Mouse (Mus musculus): ENCODE data around the gene Pou3f1. TPM values are rescaled to one million over a fixed set of nuclear protein-coding genes. Genes with fewer than 3 reads are reported as not detected.

Gene Pou3f1
- polyA plus RNA-seq, 1 experiment, result 12.8 TPM

GRCm38 (mm10) chr4:124664604-124665003, 8.0 kb downstream of the Pou3f1 start:
- TF ChIP-seq POLR2A (IDR thresholded peaks at IDR 0.05; ENCODE audit: insufficient read depth, low read length) (no peak), EP300 (IDR thresholded peaks at IDR 0.05; ENCODE audit: insufficient read depth, low read depth, low read length) (no peak), CTCF (IDR thresholded peaks at IDR 0.05; ENCODE audit: low read depth, low read length) (no peak)
- Histone ChIP-seq H3K27ac (ENCODE audit: insufficient read depth, low read length) (no peak overlapping the region), H3K27me3 (ENCODE audit: control insufficient read depth, insufficient read depth, low read length, poor library complexity, severe bottlenecking) (peaks cover 2% of the 10 kb centered on the region), H3K4me1 (ENCODE audit: control insufficient read depth, insufficient read depth, low read length) (no peaks in the 10 kb centered on the region), H3K9ac (ENCODE audit: low read depth, poor library complexity, severe bottlenecking) (no peak overlapping the region), H3K9me3 (replicated peaks; ENCODE audit: control insufficient read depth, insufficient read depth, low read length, poor library complexity, severe bottlenecking) (no peaks in the 10 kb centered on the region), H3K36me3 (ENCODE audit: control insufficient read depth, insufficient read depth, low read length, poor library complexity, severe bottlenecking) (0 out of 2 replicates have a peak, but pooled peaks cover 3% of the 10 kb centered on the region), H3K4me3 (ENCODE audit: low read depth, low read length) (no peak overlapping the region)

- no peak for TF ChIP-seq EP300 (IDR thresholded peaks at IDR 0.05; ENCODE audit: insufficient read depth, low read depth, low read length)
- TF ChIP-seq POLR2A (IDR thresholded peaks at IDR 0.05; ENCODE audit: insufficient read depth, low read length), result no peak
- no peak for TF ChIP-seq CTCF (IDR thresholded peaks at IDR 0.05; ENCODE audit: low read depth, low read length)
- no peak overlapping the region for H3K27ac ChIP-seq (ENCODE audit: insufficient read depth, low read length)
Observed at GRCm38 (mm10) chr4:124667476-124668033, 10.9 kb downstream of the Pou3f1 start.

GRCm38 (mm10) chr4:124668078-124668477, 11.5 kb downstream of the Pou3f1 start:
- TF ChIP-seq POLR2A (IDR thresholded peaks at IDR 0.05; ENCODE audit: insufficient read depth, low read length) (no peak), EP300 (IDR thresholded peaks at IDR 0.05; ENCODE audit: insufficient read depth, low read depth, low read length) (no peak), CTCF (IDR thresholded peaks at IDR 0.05; ENCODE audit: low read depth, low read length) (no peak)
- no peak overlapping the region for H3K9ac ChIP-seq (ENCODE audit: low read depth, poor library complexity, severe bottlenecking)
- H3K27ac ChIP-seq (ENCODE audit: insufficient read depth, low read length), result no peak overlapping the region
- no peaks in the 10 kb centered on the region for H3K36me3 ChIP-seq (ENCODE audit: control insufficient read depth, insufficient read depth, low read length, poor library complexity, severe bottlenecking)
- no peaks in the 10 kb centered on the region for H3K9me3 ChIP-seq (replicated peaks; ENCODE audit: control insufficient read depth, insufficient read depth, low read length, poor library complexity, severe bottlenecking)
- no peak overlapping the region for H3K4me3 ChIP-seq (ENCODE audit: low read depth, low read length)
- H3K4me1 ChIP-seq (ENCODE audit: control insufficient read depth, insufficient read depth, low read length), result no peaks in the 10 kb centered on the region
- H3K27me3 ChIP-seq (ENCODE audit: control insufficient read depth, insufficient read depth, low read length, poor library complexity, severe bottlenecking), result no peaks in the 10 kb centered on the region

More at GRCm38 (mm10) chr4:124667476-124668033, 10.9 kb downstream of the Pou3f1 start:
- Histone ChIP-seq H3K27me3 (ENCODE audit: control insufficient read depth, insufficient read depth, low read length, poor library complexity, severe bottlenecking) (no peaks in the 10 kb centered on the region), H3K4me3 (ENCODE audit: low read depth, low read length) (no peak overlapping the region), H3K9ac (ENCODE audit: low read depth, poor library complexity, severe bottlenecking) (no peak overlapping the region), H3K36me3 (ENCODE audit: control insufficient read depth, insufficient read depth, low read length, poor library complexity, severe bottlenecking) (no peaks in the 10 kb centered on the region), H3K9me3 (replicated peaks; ENCODE audit: control insufficient read depth, insufficient read depth, low read length, poor library complexity, severe bottlenecking) (no peaks in the 10 kb centered on the region), H3K4me1 (ENCODE audit: control insufficient read depth, insufficient read depth, low read length) (no peaks in the 10 kb centered on the region)

- H3K27ac ChIP-seq (ENCODE audit: insufficient read depth, low read length), result no peak overlapping the region
- H3K4me3 ChIP-seq (ENCODE audit: low read depth, low read length), result no peak overlapping the region
- H3K4me1 ChIP-seq (ENCODE audit: control insufficient read depth, insufficient read depth, low read length), result no peaks in the 10 kb centered on the region
- no peaks in the 10 kb centered on the region for H3K36me3 ChIP-seq (ENCODE audit: control insufficient read depth, insufficient read depth, low read length, poor library complexity, severe bottlenecking)
- H3K9me3 ChIP-seq (replicated peaks; ENCODE audit: control insufficient read depth, insufficient read depth, low read length, poor library complexity, severe bottlenecking), result no peaks in the 10 kb centered on the region
- TF ChIP-seq EP300 (IDR thresholded peaks at IDR 0.05; ENCODE audit: insufficient read depth, low read depth, low read length), result no peak
- TF ChIP-seq POLR2A (IDR thresholded peaks at IDR 0.05; ENCODE audit: insufficient read depth, low read length), result no peak
- no peak for TF ChIP-seq CTCF (IDR thresholded peaks at IDR 0.05; ENCODE audit: low read depth, low read length)
- no peak overlapping the region for H3K9ac ChIP-seq (ENCODE audit: low read depth, poor library complexity, severe bottlenecking)
- H3K27me3 ChIP-seq (ENCODE audit: control insufficient read depth, insufficient read depth, low read length, poor library complexity, severe bottlenecking), result no peaks in the 10 kb centered on the region
Observed at GRCm38 (mm10) chr4:124670232-124670631, 13.6 kb downstream of the Pou3f1 start.

GRCm38 (mm10) chr4:124671583-124671982, 15.0 kb downstream of the Pou3f1 start:
- no peak overlapping the region for H3K9ac ChIP-seq (ENCODE audit: low read depth, poor library complexity, severe bottlenecking)
- no peaks in the 10 kb centered on the region for H3K9me3 ChIP-seq (replicated peaks; ENCODE audit: control insufficient read depth, insufficient read depth, low read length, poor library complexity, severe bottlenecking)
- TF ChIP-seq POLR2A (IDR thresholded peaks at IDR 0.05; ENCODE audit: insufficient read depth, low read length) (no peak), CTCF (IDR thresholded peaks at IDR 0.05; ENCODE audit: low read depth, low read length) (no peak), EP300 (IDR thresholded peaks at IDR 0.05; ENCODE audit: insufficient read depth, low read depth, low read length) (no peak)
- H3K36me3 ChIP-seq (ENCODE audit: control insufficient read depth, insufficient read depth, low read length, poor library complexity, severe bottlenecking), result no peaks in the 10 kb centered on the region
- no peak overlapping the region for H3K4me3 ChIP-seq (ENCODE audit: low read depth, low read length)
- no peak overlapping the region for H3K27ac ChIP-seq (ENCODE audit: insufficient read depth, low read length)
- H3K4me1 ChIP-seq (ENCODE audit: control insufficient read depth, insufficient read depth, low read length), result no peaks in the 10 kb centered on the region
- H3K27me3 ChIP-seq (ENCODE audit: control insufficient read depth, insufficient read depth, low read length, poor library complexity, severe bottlenecking), result no peaks in the 10 kb centered on the region
